Mouse (Mus musculus) hindbrain, embryonic 14.5 days (tissue): ENCODE data around the gene 1600014C10Rik. TPM values are rescaled to one million over a fixed set of nuclear protein-coding genes. Genes with fewer than 3 reads are reported as not detected.
A peak's percentile ranks its signal among the peaks of the same experiment; 100 is the strongest.

Source experiments
- ATAC-seq: fragments of 200-750 bp; cut with Nextera tagmentation; 2 replicates; pipeline ENCODE4 v1.8.0; 2017; ENCODE audit warnings: moderate number of reproducible peaks, mild to moderate bottlenecking, moderate TSS enrichment, moderate library complexity; ENCODE audit not compliant: low FRiP score
- DNase-seq: peaks from one replicate; pipeline ENCODE4 v3.0.0-alpha.2; 2015; ENCODE audit warnings: low spot score
- H3K27ac ChIP-seq: fragments of 300-500 bp; sonication (generic); 2 replicates; pipeline ENCODE4 v1.5.1; 2014; ENCODE audit warnings: mild to moderate bottlenecking, moderate library complexity
- H3K27me3 ChIP-seq: fragments of 300-500 bp; sonication (generic); 2 replicates; pipeline ENCODE4 v1.6.1; 2014; ENCODE audit warnings: mild to moderate bottlenecking, low read length, mixed read lengths; ENCODE audit not compliant: control insufficient read depth, insufficient read depth
- H3K36me3 ChIP-seq: fragments of 300-500 bp; sonication (generic); replicated peaks from 2 replicates; pipeline ENCODE4 v1.6.1; 2014; ENCODE audit not compliant: control insufficient read depth, insufficient read depth
- H3K4me1 ChIP-seq: fragments of 300-500 bp; sonication (generic); replicated peaks from 2 replicates; pipeline ENCODE4 v1.6.1; 2014; ENCODE audit warnings: antibody characterized with exemption, low read length, mixed read lengths; ENCODE audit not compliant: control insufficient read depth, insufficient read depth
- H3K4me2 ChIP-seq: fragments of 300-500 bp; sonication (generic); replicated peaks from 2 replicates; pipeline ENCODE4 v1.6.1; 2014; ENCODE audit warnings: mild to moderate bottlenecking, moderate library complexity
- H3K4me3 ChIP-seq: fragments of 300-500 bp; sonication (generic); replicated peaks from 2 replicates; pipeline ENCODE4 v1.5.1; 2014; ENCODE audit warnings: mild to moderate bottlenecking, low read length
- H3K9ac ChIP-seq: fragments of 300-500 bp; sonication (generic); 2 replicates; pipeline ENCODE4 v1.6.1; 2014
- H3K9me3 ChIP-seq: fragments of 300-500 bp; sonication (generic); 2 replicates; pipeline ENCODE4 v1.6.1; 2016; ENCODE audit warnings: low read length; ENCODE audit not compliant: control insufficient read depth
- WGBS: fragments of 180-500 bp; shearing (Covaris S2); extraction: QIAGEN DNeasy Blood & Tissue Kit; methylation state at CpG from one replicate; pipeline ENCODE4 v1.1.7; 2014; 5-methylcytosine and 5-hydroxymethylcytosine counted together
- polyA plus RNA-seq: library from polyadenylated mRNA; unstranded; fragments of >200 nt; fragmentation: Nextera tagmentation; extraction: Ambion mirVana; gene quantifications from 2 replicates; pipeline ENCODE4 v1.2.1, GENCODE M21; 2014

1600014C10Rik gene
- polyA plus RNA-seq, 1 experiment from 2014 or later = 29.2 TPM

GRCm38 (mm10) chr7:38158764-38159458 is 24.1 kb upstream of the 1600014C10Rik start:
- Histone ChIP-seq H3K4me3 (no peak overlapping the region), H3K9ac (no peak overlapping the region), H3K27ac (no peak overlapping the region), H3K4me2 (no peak overlapping the region), H3K27me3 (no peaks in the 10 kb centered on the region), H3K4me1 (no peaks in the 10 kb centered on the region), H3K36me3 (no peaks in the 10 kb centered on the region), H3K9me3 (no peaks in the 10 kb centered on the region)
- WGBS = 86% methylated on average over 9 of the region's 9 CpGs
- DNase-seq (no peak), ATAC-seq (no peak)

DNA sequence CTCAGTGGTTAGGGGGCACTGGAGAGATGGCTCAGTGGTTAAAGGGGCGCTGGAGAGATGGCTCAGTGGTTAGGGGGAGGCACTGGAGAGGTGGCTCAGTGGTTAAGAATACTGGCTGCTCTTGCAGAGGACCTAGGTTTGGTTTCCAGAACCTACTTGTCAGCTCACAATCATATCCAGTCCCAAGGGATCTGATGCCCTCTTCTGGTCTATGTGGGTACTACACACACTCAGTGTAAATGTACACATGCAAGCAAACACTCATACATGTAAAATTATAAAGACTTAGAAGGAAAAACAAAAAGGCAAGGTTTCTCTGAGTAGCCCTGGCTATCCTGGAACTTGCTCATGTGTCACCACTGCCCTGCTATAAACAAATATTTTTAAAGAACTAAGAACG is 21.6 kb upstream of the 1600014C10Rik start:
- Histone ChIP-seq H3K4me2 (no peak overlapping the region), H3K9me3 (no peaks in the 10 kb centered on the region), H3K4me3 (no peak overlapping the region), H3K9ac (no peak overlapping the region), H3K36me3 (no peaks in the 10 kb centered on the region), H3K4me1 (no peaks in the 10 kb centered on the region), H3K27me3 (no peaks in the 10 kb centered on the region), H3K27ac (no peak overlapping the region)
- WGBS = 92% methylated on average over 2 of the region's 2 CpGs
- DNase-seq = no peak
- no peak for ATAC-seq

DNA sequence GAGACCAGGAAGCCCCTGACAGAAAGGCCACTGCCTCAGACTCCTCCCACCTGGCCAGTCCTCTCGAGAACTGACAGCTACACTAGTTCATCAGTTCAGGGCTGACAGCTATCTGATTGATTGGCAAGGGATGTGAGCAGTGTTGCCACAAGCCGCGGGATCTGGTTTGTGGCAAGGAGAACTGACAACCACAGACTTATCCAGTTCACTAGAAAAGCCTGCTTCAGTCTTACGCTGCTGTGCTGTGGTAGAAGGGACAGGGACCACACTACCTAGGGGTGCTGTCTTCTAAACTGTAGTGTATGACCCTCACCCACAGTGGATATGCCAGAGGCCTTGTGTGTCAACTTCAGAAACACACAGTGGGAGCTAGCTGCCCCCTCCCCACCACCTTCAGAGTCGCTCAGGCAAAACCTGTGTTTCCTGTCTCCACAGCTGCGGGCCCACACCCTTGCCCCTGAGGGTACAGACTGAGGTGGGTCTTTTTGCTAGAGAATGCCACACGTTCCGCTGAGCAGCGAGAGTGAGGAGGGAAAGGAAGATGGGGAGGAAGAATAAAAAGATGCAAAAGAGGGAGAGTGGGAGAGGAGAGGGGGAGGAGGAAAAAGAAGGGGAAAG is 19.5 kb upstream of the 1600014C10Rik start:
- no peak overlapping the region for H3K4me2 ChIP-seq
- no peak overlapping the region for H3K9ac ChIP-seq
- ATAC-seq = no peak
- no peak overlapping the region for H3K4me3 ChIP-seq
- no peaks in the 10 kb centered on the region for H3K27me3 ChIP-seq
- WGBS = 58% methylated on average over 9 of the region's 9 CpGs
- H3K4me1 ChIP-seq = no peaks in the 10 kb centered on the region
- no peaks in the 10 kb centered on the region for H3K36me3 ChIP-seq
- DNase-seq = no peak
- no peaks in the 10 kb centered on the region for H3K9me3 ChIP-seq
- no peak overlapping the region for H3K27ac ChIP-seq

DNA sequence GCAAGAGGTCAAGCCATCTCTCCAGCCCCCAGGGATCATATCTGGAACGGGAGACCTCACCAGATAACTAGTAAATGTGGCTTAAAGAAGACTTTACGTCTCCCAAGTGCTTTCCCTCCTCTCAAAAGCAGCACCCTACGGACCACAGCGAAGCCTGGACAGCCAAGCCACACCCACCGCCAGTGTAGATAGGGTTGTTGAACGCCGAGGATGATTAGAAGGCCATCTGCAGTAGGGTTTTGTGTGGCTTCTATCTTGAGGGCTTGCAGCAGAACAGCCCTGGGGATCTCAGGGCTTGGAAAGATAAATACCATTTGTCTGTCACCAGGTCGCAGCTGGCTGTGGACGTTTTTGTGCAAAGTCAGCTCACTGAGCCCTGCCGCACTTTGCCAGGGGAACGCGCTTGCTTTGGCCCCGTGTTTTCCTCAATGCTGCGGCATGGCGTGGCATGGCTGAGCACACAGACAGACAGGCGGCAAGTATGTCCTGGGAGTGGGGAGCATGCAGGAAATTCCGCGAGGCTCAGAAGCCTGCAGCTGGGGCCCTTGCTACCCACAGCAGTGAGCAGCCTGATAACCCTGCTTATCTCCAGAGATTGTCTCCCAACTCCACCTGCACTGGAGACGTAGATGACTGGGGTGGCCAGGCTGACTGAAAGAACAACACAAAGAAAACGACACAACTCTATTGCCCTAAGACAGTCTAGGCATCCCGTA is 15.9 kb upstream of the 1600014C10Rik start:
- DNase-seq = no peak
- H3K9me3 ChIP-seq = no peaks in the 10 kb centered on the region
- no peaks in the 10 kb centered on the region for H3K4me1 ChIP-seq
- no peaks in the 10 kb centered on the region for H3K27me3 ChIP-seq
- peak overlapping the region; percentile 39 for H3K4me2 ChIP-seq
- 62% methylated on average over 21 of the region's 21 CpGs for WGBS
- peak; percentile 39; the same call in 1 of the 2 replicates for ATAC-seq
- H3K36me3 ChIP-seq = no peaks in the 10 kb centered on the region
- no peak overlapping the region for H3K4me3 ChIP-seq
- no peak overlapping the region for H3K27ac ChIP-seq
- H3K9ac ChIP-seq = peak overlapping the region; percentile 28; the same call in 1 of the 2 replicates

- Histone ChIP-seq H3K4me3 (no peak overlapping the region), H3K27me3 (no peaks in the 10 kb centered on the region), H3K36me3 (no peaks in the 10 kb centered on the region), H3K4me1 (no peaks in the 10 kb centered on the region), H3K9ac (no peak overlapping the region), H3K27ac (no peak overlapping the region), H3K4me2 (no peak overlapping the region; the same call in 1 of the 2 replicates), H3K9me3 (no peaks in the 10 kb centered on the region)
- ATAC-seq (no peak), DNase-seq (peak; percentile 84)
- WGBS = 16% methylated on average over 11 of the region's 11 CpGs
Measured at GRCm38 (mm10) chr7:38167724-38168141, 15.3 kb upstream of the 1600014C10Rik start.

DNA sequence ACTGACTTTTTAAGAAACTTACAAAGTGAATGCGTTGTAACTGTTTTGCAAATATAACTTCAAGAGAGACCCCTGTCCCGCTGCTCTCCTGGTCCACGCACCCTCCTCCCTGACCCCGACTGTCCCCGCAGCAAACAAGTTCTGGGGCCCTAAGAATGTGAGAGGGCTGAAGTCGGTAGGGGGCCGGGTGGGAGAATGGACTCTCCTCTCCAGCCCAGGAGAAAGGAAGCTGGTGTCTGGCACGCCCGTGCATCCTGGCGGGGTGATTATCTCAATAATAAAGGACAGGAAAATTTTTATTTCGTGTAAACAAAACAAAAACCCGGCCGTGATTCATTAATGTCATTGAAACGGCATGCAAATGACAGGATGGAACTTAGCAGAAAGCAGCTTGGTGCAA is 9.1 kb upstream of the 1600014C10Rik start:
- H3K4me1 ChIP-seq = peaks cover 9% of the 10 kb centered on the region
- 9% methylated on average over 14 of the region's 14 CpGs for WGBS
- no peaks in the 10 kb centered on the region for H3K9me3 ChIP-seq
- H3K9ac ChIP-seq = peak overlapping the region; percentile 66
- no peaks in the 10 kb centered on the region for H3K36me3 ChIP-seq
- peak overlapping the region; percentile 14 for H3K4me3 ChIP-seq
- ATAC-seq = peak; percentile 40; the same call in 1 of the 2 replicates
- no peaks in the 10 kb centered on the region for H3K27me3 ChIP-seq
- H3K4me2 ChIP-seq = peak overlapping the region; percentile 57
- peak overlapping the region; percentile 75 for H3K27ac ChIP-seq
- DNase-seq = peak; percentile 32

GRCm38 (mm10) chr7:38174321-38175148 is 8.5 kb upstream of the 1600014C10Rik start:
- Histone ChIP-seq H3K4me3 (peak overlapping the region; percentile 14), H3K4me2 (peak overlapping the region; percentile 57), H3K27me3 (no peaks in the 10 kb centered on the region), H3K9ac (peak overlapping the region; percentile 66), H3K9me3 (no peaks in the 10 kb centered on the region), H3K36me3 (no peaks in the 10 kb centered on the region), H3K27ac (peak overlapping the region; percentile 75), H3K4me1 (peaks cover 9% of the 10 kb centered on the region)
- peak; percentile 81 for ATAC-seq
- peak; percentile 50 for DNase-seq
- 7% methylated on average over 31 of the region's 31 CpGs for WGBS

DNA sequence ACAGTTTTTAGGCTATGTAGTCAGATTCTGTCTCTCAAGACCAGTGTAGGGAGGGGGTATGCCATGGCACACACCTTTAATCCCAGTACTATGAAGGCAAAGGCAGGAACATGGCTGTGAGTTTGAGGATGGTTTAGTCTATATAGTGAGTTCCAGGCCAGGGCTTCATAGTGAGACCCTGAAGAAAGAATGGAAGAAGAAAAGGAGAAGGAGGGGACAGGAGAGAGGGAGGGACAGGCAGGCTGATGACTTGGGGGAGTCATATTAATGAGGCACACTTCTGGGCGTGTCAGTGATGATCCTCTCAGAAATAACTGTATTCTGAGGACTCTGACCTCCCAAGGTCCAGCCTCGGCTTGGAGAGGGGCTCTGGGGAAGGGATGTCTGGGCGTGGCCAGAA is 7.0 kb upstream of the 1600014C10Rik start:
- H3K4me2 ChIP-seq = no peak overlapping the region
- no peak overlapping the region for H3K9ac ChIP-seq
- H3K36me3 ChIP-seq = no peaks in the 10 kb centered on the region
- ATAC-seq (no peak), DNase-seq (no peak)
- no peaks in the 10 kb centered on the region for H3K27me3 ChIP-seq
- 68% methylated on average over 3 of the region's 3 CpGs for WGBS
- peaks cover 9% of the 10 kb centered on the region for H3K4me1 ChIP-seq
- no peaks in the 10 kb centered on the region for H3K9me3 ChIP-seq
- no peak overlapping the region for H3K4me3 ChIP-seq
- no peak overlapping the region for H3K27ac ChIP-seq

GRCm38 (mm10) chr7:38179896-38180295 is 3.1 kb upstream of the 1600014C10Rik start:
- H3K27me3 ChIP-seq = no peaks in the 10 kb centered on the region
- no peaks in the 10 kb centered on the region for H3K9me3 ChIP-seq
- no peak overlapping the region for H3K4me2 ChIP-seq
- no peak overlapping the region for H3K4me3 ChIP-seq
- no peak overlapping the region for H3K27ac ChIP-seq
- 72% methylated on average over 3 of the region's 3 CpGs for WGBS
- H3K9ac ChIP-seq = no peak overlapping the region
- DNase-seq (no peak), ATAC-seq (no peak)
- peaks cover 11% of the 10 kb centered on the region for H3K4me1 ChIP-seq
- no peaks in the 10 kb centered on the region for H3K36me3 ChIP-seq
